Mouse (Mus musculus) small intestine, adult 2 months (tissue): ENCODE measurements at regions not wholly inside any gene's neighbourhood (a gene's known extent, or its start where the extent isn't known, plus 50 kb on each side); places are given as distances from the start of the nearest gene placed in this dataset.

ENCODE experiments used
- CTCF ChIP-seq: fragments of 200-500 bp; IDR thresholded peaks from 2 replicates; pipeline ENCODE4 v1.5.1; 2012; ENCODE audit warnings: low read depth, mild to moderate bottlenecking, control low read depth, inconsistent platforms, low read length, moderate library complexity, mixed read lengths; ENCODE audit not compliant: insufficient replicate concordance, insufficient read length; ENCODE audit errors: extremely low read depth
- POLR2A ChIP-seq: fragments of 200-500 bp; IDR thresholded peaks from 2 replicates; pipeline ENCODE4 v1.6.1; 2012; ENCODE audit warnings: low read depth, mild to moderate bottlenecking, control low read depth, inconsistent platforms, low read length, moderate library complexity

DNA sequence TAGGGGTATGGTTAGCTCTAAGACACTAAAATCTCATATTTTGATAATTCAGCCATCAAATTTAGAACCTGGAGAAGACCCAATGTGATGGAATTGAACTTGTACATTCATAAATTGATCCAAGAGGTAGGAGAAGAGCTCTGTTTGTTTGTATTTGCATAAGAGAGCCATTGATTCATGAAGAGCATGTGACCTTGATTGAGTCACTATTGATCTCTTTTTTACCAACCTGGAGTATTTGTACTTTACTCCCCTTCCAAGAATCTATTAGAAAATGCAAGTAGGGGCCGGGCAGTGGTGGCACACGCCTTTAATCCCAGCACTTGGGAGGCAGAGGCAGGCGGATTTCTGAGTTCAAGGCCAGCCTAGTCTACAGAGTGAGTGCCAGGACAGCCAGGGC is 133.5 kb upstream of the Dph6 start:
- TF ChIP-seq CTCF, result no peak
- TF ChIP-seq POLR2A, result no peak
